Mouse (Mus musculus): ENCODE measurements at regions not wholly inside any gene's neighbourhood (a gene's known extent, or its start where the extent isn't known, plus 50 kb on each side); places are given as distances from the start of the nearest gene placed in this dataset.

GRCm38 (mm10) chr1:77148052-77148451, 366.8 kb downstream of the Epha4 start:
- 89% methylated on average over 4 of the region's 4 CpGs for WGBS
- Histone ChIP-seq H3K4me3 (ENCODE audit: low read depth, low read length) (no peak overlapping the region), H3K27me3 (ENCODE audit: control insufficient read depth, insufficient read depth, low read length) (no peaks in the 10 kb centered on the region), H3K36me3 (ENCODE audit: control insufficient read depth, insufficient read depth, low read length) (no peaks in the 10 kb centered on the region), H3K4me1 (ENCODE audit: control insufficient read depth, insufficient read depth, insufficient read length, low read length) (no peaks in the 10 kb centered on the region), H3K27ac (ENCODE audit: insufficient read depth, low read depth, low read length) (no peak overlapping the region)
- TF ChIP-seq CTCF (IDR thresholded peaks at IDR 0.05; ENCODE audit: extremely low read depth, insufficient read length, insufficient replicate concordance, low read depth, low read length), result no peak
- no peak for TF ChIP-seq POLR2A (IDR thresholded peaks at IDR 0.05; ENCODE audit: low read depth, low read length)

DNA sequence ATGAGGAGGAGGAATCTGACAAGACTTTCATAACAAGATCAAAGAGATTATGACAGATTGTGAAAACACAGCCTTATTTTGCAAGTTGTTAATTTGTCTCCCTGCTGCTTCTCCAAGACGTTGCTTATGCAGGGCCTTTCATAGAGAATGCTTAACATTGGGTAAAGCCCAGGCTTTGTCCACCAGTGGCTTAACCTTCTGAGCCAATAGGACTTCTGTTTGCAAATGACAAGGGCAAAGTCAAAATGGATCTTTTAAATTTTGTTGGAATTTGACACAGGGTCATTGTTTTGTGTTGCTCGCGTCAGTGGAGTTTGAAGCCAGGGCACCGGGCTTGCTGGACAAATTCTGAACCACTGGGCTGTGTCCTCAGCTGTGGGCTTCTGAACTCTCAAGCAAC, 346.6 kb downstream of the Epha4 start:
- Histone ChIP-seq H3K4me1 (ENCODE audit: control insufficient read depth, insufficient read depth, insufficient read length, low read length) (no peaks in the 10 kb centered on the region), H3K27ac (ENCODE audit: insufficient read depth, low read depth, low read length) (no peak overlapping the region), H3K27me3 (ENCODE audit: control insufficient read depth, insufficient read depth, low read length) (no peaks in the 10 kb centered on the region), H3K4me3 (ENCODE audit: low read depth, low read length) (no peak overlapping the region), H3K36me3 (ENCODE audit: control insufficient read depth, insufficient read depth, low read length) (no peaks in the 10 kb centered on the region)
- TF ChIP-seq CTCF (IDR thresholded peaks at IDR 0.05; ENCODE audit: extremely low read depth, insufficient read length, insufficient replicate concordance, low read depth, low read length), result no peak
- 89% methylated on average over 4 of the region's 4 CpGs for WGBS

DNA sequence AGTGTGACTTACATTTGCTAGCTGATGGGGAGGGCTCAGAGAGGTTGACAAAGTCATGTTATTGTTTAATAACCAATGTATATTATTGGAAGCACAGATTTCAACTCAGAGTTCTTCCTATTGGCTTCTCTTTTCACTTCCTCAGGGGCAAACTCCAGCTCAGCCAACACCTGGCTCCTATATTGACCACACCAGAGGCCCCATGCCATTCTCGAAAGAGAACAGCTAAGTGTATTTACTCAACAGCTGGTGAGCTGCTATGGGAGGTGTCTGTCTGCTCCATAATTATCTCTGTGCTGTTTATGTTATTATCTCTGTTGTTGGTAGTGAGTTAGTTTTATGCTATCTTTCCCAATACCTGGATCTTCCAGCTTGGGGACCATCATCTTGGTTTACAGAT, 342.4 kb downstream of the Epha4 start:
- Histone ChIP-seq H3K36me3 (ENCODE audit: control insufficient read depth, insufficient read depth, low read length) (no peaks in the 10 kb centered on the region), H3K4me1 (ENCODE audit: control insufficient read depth, insufficient read depth, insufficient read length, low read length) (no peaks in the 10 kb centered on the region), H3K27ac (ENCODE audit: insufficient read depth, low read depth, low read length) (no peak overlapping the region), H3K4me3 (ENCODE audit: low read depth, low read length) (no peak overlapping the region), H3K27me3 (ENCODE audit: control insufficient read depth, insufficient read depth, low read length) (no peaks in the 10 kb centered on the region)
- TF ChIP-seq CTCF (IDR thresholded peaks at IDR 0.05; ENCODE audit: extremely low read depth, insufficient read length, insufficient replicate concordance, low read depth, low read length), result no peak
- TF ChIP-seq POLR2A (IDR thresholded peaks at IDR 0.05; ENCODE audit: low read depth, low read length), result no peak
- whole genome bisulfite sequencing, result 13% methylated on average over 1 of the region's 1 CpGs

DNA sequence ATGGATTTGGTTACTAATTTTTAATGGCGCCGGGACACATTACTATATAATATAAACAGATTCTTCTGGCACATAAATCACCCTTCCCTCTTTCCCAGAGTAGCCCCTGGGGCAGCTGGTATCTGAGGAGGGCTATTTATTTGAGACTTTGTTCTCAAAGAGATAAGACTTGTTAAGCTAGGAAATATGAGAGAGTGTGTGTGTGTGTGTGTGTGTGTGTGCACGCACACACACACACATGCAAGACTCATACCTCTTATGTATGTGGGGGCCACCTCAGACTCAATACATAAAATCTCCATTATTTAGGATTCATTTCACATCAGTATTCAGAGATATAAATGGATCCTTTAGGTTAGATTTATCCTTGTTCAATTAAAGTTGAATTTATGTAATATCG, 340.1 kb downstream of the Epha4 start:
- 25% methylated on average over 4 of the region's 4 CpGs for WGBS
- no peak for TF ChIP-seq CTCF (IDR thresholded peaks at IDR 0.05; ENCODE audit: extremely low read depth, insufficient read length, insufficient replicate concordance, low read depth, low read length)
- no peak for TF ChIP-seq POLR2A (IDR thresholded peaks at IDR 0.05; ENCODE audit: low read depth, low read length)
- no peak overlapping the region for H3K27ac ChIP-seq (ENCODE audit: insufficient read depth, low read depth, low read length)
- H3K4me3 ChIP-seq (ENCODE audit: low read depth, low read length), result no peak overlapping the region
- H3K27me3 ChIP-seq (ENCODE audit: control insufficient read depth, insufficient read depth, low read length), result no peaks in the 10 kb centered on the region
- no peaks in the 10 kb centered on the region for H3K36me3 ChIP-seq (ENCODE audit: control insufficient read depth, insufficient read depth, low read length)
- H3K4me1 ChIP-seq (ENCODE audit: control insufficient read depth, insufficient read depth, insufficient read length, low read length), result no peaks in the 10 kb centered on the region

DNA sequence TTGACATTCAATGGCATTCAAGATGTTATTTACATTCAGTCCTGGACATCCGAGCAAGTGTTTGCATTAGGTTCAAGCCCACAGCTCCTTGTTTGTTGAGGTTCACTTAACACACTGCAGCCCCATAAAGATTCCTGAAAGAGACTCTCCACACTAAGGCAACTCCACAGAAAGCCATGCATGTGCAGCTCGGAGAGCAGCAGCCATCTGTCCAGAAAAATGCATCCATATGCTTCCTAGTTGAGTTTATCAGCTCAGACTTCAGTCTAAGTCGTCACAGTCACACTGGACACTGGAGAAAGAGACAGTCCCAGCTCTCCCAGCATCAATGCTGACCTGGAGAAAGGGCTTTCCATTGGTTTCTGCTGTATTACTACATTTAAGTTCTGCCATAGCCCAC, 339.7 kb downstream of the Epha4 start:
- H3K36me3 ChIP-seq (ENCODE audit: control insufficient read depth, insufficient read depth, low read length), result no peaks in the 10 kb centered on the region
- WGBS, result 46% methylated on average over 3 of the region's 3 CpGs
- H3K4me1 ChIP-seq (ENCODE audit: control insufficient read depth, insufficient read depth, insufficient read length, low read length), result no peaks in the 10 kb centered on the region
- TF ChIP-seq POLR2A (IDR thresholded peaks at IDR 0.05; ENCODE audit: low read depth, low read length) (no peak), CTCF (IDR thresholded peaks at IDR 0.05; ENCODE audit: extremely low read depth, insufficient read length, insufficient replicate concordance, low read depth, low read length) (no peak)
- no peaks in the 10 kb centered on the region for H3K27me3 ChIP-seq (ENCODE audit: control insufficient read depth, insufficient read depth, low read length)
- H3K4me3 ChIP-seq (ENCODE audit: low read depth, low read length), result no peak overlapping the region
- H3K27ac ChIP-seq (ENCODE audit: insufficient read depth, low read depth, low read length), result no peak overlapping the region

GRCm38 (mm10) chr1:77176516-77176915, 338.4 kb downstream of the Epha4 start:
- Histone ChIP-seq H3K27ac (ENCODE audit: insufficient read depth, low read depth, low read length) (no peak overlapping the region), H3K4me1 (ENCODE audit: control insufficient read depth, insufficient read depth, insufficient read length, low read length) (no peaks in the 10 kb centered on the region), H3K27me3 (ENCODE audit: control insufficient read depth, insufficient read depth, low read length) (no peaks in the 10 kb centered on the region), H3K4me3 (ENCODE audit: low read depth, low read length) (no peak overlapping the region), H3K36me3 (ENCODE audit: control insufficient read depth, insufficient read depth, low read length) (no peaks in the 10 kb centered on the region)
- WGBS, result 92% methylated on average over 2 of the region's 2 CpGs
- no peak for TF ChIP-seq POLR2A (IDR thresholded peaks at IDR 0.05; ENCODE audit: low read depth, low read length)
- no peak for TF ChIP-seq CTCF (IDR thresholded peaks at IDR 0.05; ENCODE audit: extremely low read depth, insufficient read length, insufficient replicate concordance, low read depth, low read length)

GRCm38 (mm10) chr1:77183965-77184364, 330.9 kb downstream of the Epha4 start:
- Histone ChIP-seq H3K4me1 (ENCODE audit: control insufficient read depth, insufficient read depth, insufficient read length, low read length) (peaks cover 9% of the 10 kb centered on the region; the same call in 1 of the 2 replicates), H3K4me3 (ENCODE audit: low read depth, low read length) (no peak overlapping the region), H3K27ac (ENCODE audit: insufficient read depth, low read depth, low read length) (no peak overlapping the region), H3K36me3 (ENCODE audit: control insufficient read depth, insufficient read depth, low read length) (no peaks in the 10 kb centered on the region), H3K27me3 (ENCODE audit: control insufficient read depth, insufficient read depth, low read length) (no peaks in the 10 kb centered on the region)
- WGBS, result 70% methylated on average over 2 of the region's 2 CpGs
- TF ChIP-seq CTCF (IDR thresholded peaks at IDR 0.05; ENCODE audit: extremely low read depth, insufficient read length, insufficient replicate concordance, low read depth, low read length) (no peak), POLR2A (IDR thresholded peaks at IDR 0.05; ENCODE audit: low read depth, low read length) (no peak)

GRCm38 (mm10) chr1:77190141-77190540, 324.7 kb downstream of the Epha4 start:
- Histone ChIP-seq H3K36me3 (ENCODE audit: control insufficient read depth, insufficient read depth, low read length) (no peaks in the 10 kb centered on the region), H3K4me3 (ENCODE audit: low read depth, low read length) (no peak overlapping the region), H3K27ac (ENCODE audit: insufficient read depth, low read depth, low read length) (no peak overlapping the region), H3K27me3 (ENCODE audit: control insufficient read depth, insufficient read depth, low read length) (no peaks in the 10 kb centered on the region), H3K4me1 (ENCODE audit: control insufficient read depth, insufficient read depth, insufficient read length, low read length) (peaks cover 2% of the 10 kb centered on the region; the same call in 1 of the 2 replicates)
- WGBS, result 16% methylated on average over 3 of the region's 3 CpGs
- TF ChIP-seq POLR2A (IDR thresholded peaks at IDR 0.05; ENCODE audit: low read depth, low read length) (no peak), CTCF (IDR thresholded peaks at IDR 0.05; ENCODE audit: extremely low read depth, insufficient read length, insufficient replicate concordance, low read depth, low read length) (no peak)
